Mouse (Mus musculus): ENCODE measurements around the gene Coq10b. TPM values are rescaled to one million over a fixed set of nuclear protein-coding genes. Genes with fewer than 3 reads are reported as not detected.
"Not testable (repeated sequence)": the region's sequence is repeated elsewhere in the genome, so short reads cannot be mapped to it uniquely, and the experiment has no call there.

The Coq10b gene
- 43.4 and 63.2 TPM in 2 replicates for total RNA-seq (2014; rRNA removed)
- 6.3 and 7.8 TPM in 2 replicates for polyA plus RNA-seq (2012; rRNA removed)

DNA sequence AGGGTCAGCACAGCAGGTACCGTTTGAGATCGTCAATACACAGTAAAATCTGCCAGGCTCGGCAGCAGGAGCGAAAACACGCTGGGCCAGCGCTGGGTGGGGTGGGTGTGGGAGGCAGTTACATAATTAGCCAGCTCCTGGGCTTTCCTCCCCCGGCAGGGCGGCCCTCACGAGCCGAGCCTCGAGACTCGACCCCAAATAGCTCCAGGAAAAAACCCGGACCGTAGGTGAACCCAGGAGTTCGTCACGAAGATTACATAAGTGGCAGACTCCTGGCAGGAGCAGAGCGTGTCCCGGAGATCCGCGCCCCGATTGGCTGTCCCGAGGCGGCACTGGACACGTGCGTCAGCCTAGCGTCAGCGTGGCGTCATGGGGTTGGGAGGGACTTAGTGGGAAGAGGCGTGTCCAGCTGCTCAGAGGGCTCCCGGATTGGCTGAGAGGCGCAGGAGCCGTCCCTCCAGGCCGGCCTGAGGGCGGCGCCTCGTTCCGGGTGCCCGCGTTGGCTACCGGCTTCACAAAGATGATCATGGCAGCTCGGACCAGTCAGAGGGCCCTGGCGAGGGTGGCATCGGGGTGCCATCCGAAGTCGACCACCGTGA lies at the start of gene Coq10b:
Coq10b (plus strand) TSS at position 416 of the 599 bp plus-strand sequence.
- no peaks in the 10 kb centered on the region for H3K27me3 ChIP-seq (ENCODE audit: control insufficient read depth, insufficient read depth, low read length)
- H3K36me3 ChIP-seq (ENCODE audit: control insufficient read depth, insufficient read depth, low read length): peaks cover 14% of the 10 kb centered on the region; the same call in 1 of the 2 replicates
- peak; percentile 95 for DNase-seq (ENCODE audit: extremely low read depth, low read depth, low spot score)
- WGBS: under 1% methylated on average over 46 of the region's 46 CpGs
- H3K79me2 ChIP-seq (ENCODE audit: control insufficient read depth, insufficient read depth, low read length): peaks cover 24% of the 10 kb centered on the region; the same call in 1 of the 2 replicates
- TF ChIP-seq CTCF (IDR thresholded peaks at IDR 0.05; ENCODE audit: low read depth, low read length) (0 out of 2 replicates have a peak, but pooled peaks have one; percentile 23), POLR2A (IDR thresholded peaks at IDR 0.05; ENCODE audit: extremely low read depth, insufficient read depth, low read length) (peak; percentile 89)
- peak within 1 kb of the TSS; percentile 92 for H3K9ac ChIP-seq (ENCODE audit: low read depth, low read length)
- peak within 1 kb of the TSS; percentile 97 for H3K27ac ChIP-seq (replicated peaks; ENCODE audit: insufficient read depth, low read depth, low read length)
- H3K4me3 ChIP-seq (ENCODE audit: insufficient read depth, low read depth, low read length): peak within 1 kb of the TSS; percentile 81
- H3K4me1 ChIP-seq (ENCODE audit: control insufficient read depth, insufficient read depth, low read length): peaks cover 19% of the 10 kb centered on the region

DNA sequence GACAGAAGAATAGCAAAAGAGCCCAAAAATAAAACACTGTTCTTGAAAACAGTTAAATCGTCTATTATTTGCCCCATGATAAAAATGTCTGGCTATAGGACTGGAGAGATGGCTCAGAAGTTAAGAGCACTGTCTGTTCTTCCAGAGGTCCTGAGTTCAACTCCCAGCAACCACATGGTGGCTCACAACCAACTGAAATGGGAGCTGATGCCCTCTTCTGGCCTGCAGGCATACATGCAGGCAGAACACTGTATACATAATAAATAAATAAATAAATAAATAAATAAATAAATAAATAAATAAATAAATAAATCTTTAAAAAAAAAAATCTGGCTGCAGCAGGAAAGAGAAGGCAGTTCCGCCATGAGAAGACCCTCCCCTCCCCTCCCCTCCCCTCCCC lies 44.3 kb upstream of the Coq10b start:
- 92% methylated on average over 2 of the region's 2 CpGs for WGBS
- H3K36me3 ChIP-seq (ENCODE audit: control insufficient read depth, insufficient read depth, low read length): peaks cover 68% of the 10 kb centered on the region
- not testable (repeated sequence) for H3K27ac ChIP-seq (replicated peaks; ENCODE audit: insufficient read depth, low read depth, low read length); H3K4me3 ChIP-seq (ENCODE audit: insufficient read depth, low read depth, low read length); DNase-seq (ENCODE audit: extremely low read depth, low read depth, low spot score); H3K27me3 ChIP-seq (ENCODE audit: control insufficient read depth, insufficient read depth, low read length); H3K79me2 ChIP-seq (ENCODE audit: control insufficient read depth, insufficient read depth, low read length); H3K9ac ChIP-seq (ENCODE audit: low read depth, low read length); H3K4me1 ChIP-seq (ENCODE audit: control insufficient read depth, insufficient read depth, low read length)

DNA sequence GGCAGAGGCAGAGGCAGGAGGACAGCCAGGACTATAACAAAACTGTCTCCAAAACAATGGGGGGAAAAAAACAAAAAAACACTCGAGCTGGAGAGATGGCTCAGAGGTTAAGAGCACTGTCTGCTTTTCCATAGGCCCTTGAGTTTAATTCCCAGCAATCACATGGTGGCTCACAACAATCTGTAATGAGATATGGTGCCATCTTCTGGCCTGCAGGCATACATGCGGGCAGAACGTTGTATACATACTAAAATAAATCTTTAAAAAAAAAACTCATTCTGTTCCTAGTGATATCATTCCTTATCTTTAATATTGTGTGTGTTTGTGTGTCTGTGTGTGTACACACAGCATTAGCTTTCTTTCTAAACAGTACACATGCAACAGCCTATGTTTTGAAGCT lies 40.1 kb upstream of the Coq10b start:
- H3K4me1 ChIP-seq (ENCODE audit: control insufficient read depth, insufficient read depth, low read length): no peaks in the 10 kb centered on the region
- TF ChIP-seq CTCF (IDR thresholded peaks at IDR 0.05; ENCODE audit: low read depth, low read length): peak; percentile 3; the same call in 1 of the 2 replicates
- TF ChIP-seq POLR2A (IDR thresholded peaks at IDR 0.05; ENCODE audit: extremely low read depth, insufficient read depth, low read length): no peak
- H3K27ac ChIP-seq (replicated peaks; ENCODE audit: insufficient read depth, low read depth, low read length): no peak overlapping the region
- peaks cover 69% of the 10 kb centered on the region for H3K36me3 ChIP-seq (ENCODE audit: control insufficient read depth, insufficient read depth, low read length)
- no peak for DNase-seq (ENCODE audit: extremely low read depth, low read depth, low spot score)
- H3K27me3 ChIP-seq (ENCODE audit: control insufficient read depth, insufficient read depth, low read length): no peaks in the 10 kb centered on the region
- H3K9ac ChIP-seq (ENCODE audit: low read depth, low read length): no peak overlapping the region
- peaks cover 3% of the 10 kb centered on the region; the same call in 1 of the 2 replicates for H3K79me2 ChIP-seq (ENCODE audit: control insufficient read depth, insufficient read depth, low read length)
- no peak overlapping the region for H3K4me3 ChIP-seq (ENCODE audit: insufficient read depth, low read depth, low read length)
- 41% methylated on average over 3 of the region's 3 CpGs for WGBS

DNA sequence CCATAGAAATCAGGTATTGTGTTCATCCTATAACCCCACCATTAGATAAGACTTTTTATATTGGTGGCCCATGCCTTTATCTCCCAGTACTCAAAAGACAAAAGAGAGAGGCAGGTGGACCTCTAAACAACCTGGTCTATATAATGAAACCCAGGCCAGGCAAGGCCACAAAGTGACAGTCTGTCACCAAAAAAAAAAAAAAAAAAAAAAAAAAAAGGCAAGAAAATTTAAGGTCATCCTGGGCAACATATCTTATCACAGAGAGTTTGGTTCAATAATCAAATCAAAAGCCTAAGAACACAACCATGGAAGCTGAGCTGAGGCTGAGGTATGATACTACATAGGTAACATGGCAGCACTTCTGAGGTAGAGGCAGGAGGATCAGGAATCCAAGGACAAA lies 30.7 kb upstream of the Coq10b start:
- no peak overlapping the region for H3K4me3 ChIP-seq (ENCODE audit: insufficient read depth, low read depth, low read length)
- no peaks in the 10 kb centered on the region for H3K27me3 ChIP-seq (ENCODE audit: control insufficient read depth, insufficient read depth, low read length)
- no peak overlapping the region for H3K9ac ChIP-seq (ENCODE audit: low read depth, low read length)
- H3K36me3 ChIP-seq (ENCODE audit: control insufficient read depth, insufficient read depth, low read length): peaks cover 17% of the 10 kb centered on the region
- TF ChIP-seq CTCF (IDR thresholded peaks at IDR 0.05; ENCODE audit: low read depth, low read length) (no peak), POLR2A (IDR thresholded peaks at IDR 0.05; ENCODE audit: extremely low read depth, insufficient read depth, low read length) (no peak)
- H3K27ac ChIP-seq (replicated peaks; ENCODE audit: insufficient read depth, low read depth, low read length): no peak overlapping the region
- H3K4me1 ChIP-seq (ENCODE audit: control insufficient read depth, insufficient read depth, low read length): peaks cover 12% of the 10 kb centered on the region
- peaks cover 33% of the 10 kb centered on the region; the same call in 1 of the 2 replicates for H3K79me2 ChIP-seq (ENCODE audit: control insufficient read depth, insufficient read depth, low read length)
- DNase-seq (ENCODE audit: extremely low read depth, low read depth, low spot score): no peak

DNA sequence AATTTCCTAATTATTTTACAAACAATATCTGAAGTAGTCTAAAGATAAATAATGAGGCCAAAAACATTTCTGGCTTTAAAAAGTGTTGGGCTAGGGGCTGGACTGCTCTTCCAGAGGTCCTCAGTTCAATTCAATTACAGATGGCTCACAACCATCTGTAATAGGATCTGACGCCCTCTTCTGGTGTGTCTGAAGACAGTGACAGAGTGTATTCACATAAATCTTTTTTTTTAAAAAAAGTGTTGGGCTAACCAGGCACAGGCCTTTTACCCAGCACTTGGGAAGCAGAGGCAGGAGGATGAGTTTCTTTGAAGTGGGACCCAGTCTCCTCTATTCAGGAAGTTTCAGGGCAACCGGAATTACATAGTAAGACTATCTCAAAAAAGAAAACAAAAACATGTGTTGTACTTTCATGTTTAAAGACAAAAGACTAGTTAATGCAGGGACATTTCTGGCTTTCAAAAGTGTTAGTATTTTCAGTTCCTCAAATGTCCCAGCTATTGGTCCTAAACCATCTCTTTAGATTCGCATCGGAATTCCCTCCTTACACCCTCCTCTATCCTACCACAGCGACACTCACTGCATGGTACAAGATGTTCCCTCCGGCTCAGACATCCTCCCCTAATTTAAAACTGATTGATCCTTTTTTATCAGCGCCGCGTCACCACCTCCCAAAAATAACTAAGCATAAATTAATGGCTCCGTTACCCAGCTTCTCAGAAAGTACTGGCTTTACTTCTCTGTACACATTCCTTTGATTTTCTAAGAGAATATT lies 26.7 kb upstream of the Coq10b start:
- Histone ChIP-seq H3K4me3 (ENCODE audit: insufficient read depth, low read depth, low read length) (peak overlapping the region; percentile 94), H3K36me3 (ENCODE audit: control insufficient read depth, insufficient read depth, low read length) (no peaks in the 10 kb centered on the region; the same call in 1 of the 2 replicates), H3K9ac (ENCODE audit: low read depth, low read length) (peak overlapping the region; percentile 98), H3K4me1 (ENCODE audit: control insufficient read depth, insufficient read depth, low read length) (peaks cover 12% of the 10 kb centered on the region), H3K79me2 (ENCODE audit: control insufficient read depth, insufficient read depth, low read length) (peaks cover 28% of the 10 kb centered on the region; the same call in 1 of the 2 replicates), H3K27ac (replicated peaks; ENCODE audit: insufficient read depth, low read depth, low read length) (peak overlapping the region; percentile 97), H3K27me3 (ENCODE audit: control insufficient read depth, insufficient read depth, low read length) (no peaks in the 10 kb centered on the region)
- TF ChIP-seq CTCF (IDR thresholded peaks at IDR 0.05; ENCODE audit: low read depth, low read length): no peak
- TF ChIP-seq POLR2A (IDR thresholded peaks at IDR 0.05; ENCODE audit: extremely low read depth, insufficient read depth, low read length): no peak
- DNase-seq (ENCODE audit: extremely low read depth, low read depth, low spot score): peak; percentile 45
- WGBS: 4% methylated on average over 10 of the region's 10 CpGs

Measured in liver, adult 2 months (tissue).